Mouse (Mus musculus) brain, embryonic 14.5 days (tissue): Measurements from ENCODE around the gene Rhbdd2.

Experiments
- CTCF ChIP-seq: fragments of 200-500 bp; IDR thresholded peaks from 2 replicates; pipeline ENCODE4 v1.5.1; 2012; ENCODE audit warnings: inconsistent platforms, mild to moderate bottlenecking, moderate library complexity, borderline replicate concordance; ENCODE audit not compliant: insufficient read depth, insufficient read length; ENCODE audit errors: extremely low read depth
- POLR2A ChIP-seq: fragments of 200-500 bp; IDR thresholded peaks from 2 replicates; pipeline ENCODE4 v1.6.1; 2012; ENCODE audit warnings: mild to moderate bottlenecking, inconsistent platforms, borderline replicate concordance; ENCODE audit not compliant: poor library complexity, insufficient read depth, insufficient read length, severe bottlenecking; ENCODE audit errors: extremely low read depth

DNA sequence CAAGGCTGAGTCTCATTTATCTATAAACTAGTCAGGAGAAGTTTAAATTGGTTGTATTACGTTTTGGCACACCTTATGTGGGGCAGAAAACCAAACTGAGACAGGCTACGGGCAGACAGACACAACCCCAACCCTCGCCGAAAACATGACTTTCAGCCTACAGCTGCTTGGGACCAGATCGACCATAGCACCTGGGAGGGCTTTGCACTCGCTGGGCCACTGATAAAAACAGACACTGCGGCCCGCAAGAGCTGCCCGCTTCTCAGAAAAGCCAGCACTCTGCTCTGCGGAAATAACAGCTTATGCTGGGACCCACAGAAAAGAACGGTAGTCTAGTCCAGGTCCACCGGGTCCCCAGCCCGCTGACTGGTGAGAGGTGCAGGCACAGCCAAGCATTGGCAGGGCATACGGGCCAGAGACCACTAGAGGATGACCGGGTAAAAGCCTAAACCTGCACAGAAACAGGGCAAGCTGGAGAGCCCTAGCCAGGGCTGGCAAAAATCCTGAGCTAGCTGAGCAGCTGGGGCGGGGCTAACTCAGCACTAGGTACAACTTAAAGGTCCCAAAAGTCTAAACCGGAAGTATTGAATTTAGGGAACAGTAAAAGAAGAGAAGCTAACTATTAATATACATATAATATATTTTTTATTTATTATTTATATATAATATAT, 25.4 kb downstream of the Rhbdd2 start:
- TF ChIP-seq CTCF (no peak), POLR2A (no peak)
